Mouse (Mus musculus) kidney, postnatal 36 days (tissue): ENCODE results near the gene Cers2.

Experiments used
- DNase-seq, 2 experiments: peaks; one replicate each; pipeline ENCODE4 v3.0.0; 2021 to 2022; ENCODE audit warnings: mixed read lengths in 2 of 2

Cers2 gene

GRCm38 (mm10) chr3:95314486-95315093, at the start of gene Cers2:
Gene Cers2 (plus strand): TSS chr3:95314791.
- no peak for DNase-seq

- DNase-seq = no peak
These were observed 48.5 kb upstream of the Cers2 start for GRCm38 (mm10) chr3:95266052-95266451.

- DNase-seq = peak; percentile 47 to 71
These were observed 46.7 kb upstream of the Cers2 start for GRCm38 (mm10) chr3:95267855-95268254.

GRCm38 (mm10) chr3:95269789-95270188, 44.8 kb upstream of the Cers2 start:
- no peak for DNase-seq

GRCm38 (mm10) chr3:95270766-95271364, 43.7 kb upstream of the Cers2 start:
- peak in 1 of 2 experiments; percentile 46 for DNase-seq

GRCm38 (mm10) chr3:95273471-95273870, 41.1 kb upstream of the Cers2 start:
- DNase-seq = no peak

GRCm38 (mm10) chr3:95274453-95274852, 40.1 kb upstream of the Cers2 start:
- DNase-seq = no peak

- DNase-seq = no peak
These were observed 39.4 kb upstream of the Cers2 start for GRCm38 (mm10) chr3:95275161-95275560.

GRCm38 (mm10) chr3:95276428-95276934, 38.1 kb upstream of the Cers2 start:
- no peak for DNase-seq

- peak in 1 of 2 experiments; percentile 55 for DNase-seq
These were observed 37.4 kb upstream of the Cers2 start for GRCm38 (mm10) chr3:95277149-95277551.

- peak; percentile 53 to 58 for DNase-seq
These were observed 33.8 kb upstream of the Cers2 start for GRCm38 (mm10) chr3:95280747-95281146.

- peak; percentile 100 for DNase-seq
These were observed 33.1 kb upstream of the Cers2 start, which contains the start of the genes Mindy1 and Prune1 for GRCm38 (mm10) chr3:95281216-95282126. Gene Mindy1 (plus strand): TSS chr3:95281345. Gene Prune1 (minus strand): TSS chr3:95282076.

GRCm38 (mm10) chr3:95282381-95282864, 32.2 kb upstream of the Cers2 start:
- DNase-seq = peak in 1 of 2 experiments; percentile 43

GRCm38 (mm10) chr3:95282865-95283588, 31.6 kb upstream of the Cers2 start:
- DNase-seq = peak; percentile 87

- no peak for DNase-seq
These were observed 31.0 kb upstream of the Cers2 start for GRCm38 (mm10) chr3:95283589-95283941.

GRCm38 (mm10) chr3:95284062-95284461, 30.5 kb upstream of the Cers2 start:
- peak in 1 of 2 experiments; percentile 20 for DNase-seq

- DNase-seq = peak in 1 of 2 experiments; percentile 5
These were observed 29.9 kb upstream of the Cers2 start for GRCm38 (mm10) chr3:95284501-95285281.

GRCm38 (mm10) chr3:95285390-95285789, 29.2 kb upstream of the Cers2 start:
- peak in 1 of 2 experiments; percentile 24 for DNase-seq

GRCm38 (mm10) chr3:95286011-95286410, 28.6 kb upstream of the Cers2 start:
- peak; percentile 55 to 72 for DNase-seq

GRCm38 (mm10) chr3:95286510-95286909, 28.1 kb upstream of the Cers2 start:
- peak; percentile 48 to 55 for DNase-seq

- peak; percentile 45 to 55 for DNase-seq
These were observed 27.1 kb upstream of the Cers2 start for GRCm38 (mm10) chr3:95287541-95287940.
